Mouse (Mus musculus): ENCODE measurements around the gene Nbea. TPM values are rescaled to one million over a fixed set of nuclear protein-coding genes. Genes with fewer than 3 reads are reported as not detected.

The Nbea gene
- polyA plus RNA-seq, 1 experiment from 2014 or later, result 25.7 TPM

DNA sequence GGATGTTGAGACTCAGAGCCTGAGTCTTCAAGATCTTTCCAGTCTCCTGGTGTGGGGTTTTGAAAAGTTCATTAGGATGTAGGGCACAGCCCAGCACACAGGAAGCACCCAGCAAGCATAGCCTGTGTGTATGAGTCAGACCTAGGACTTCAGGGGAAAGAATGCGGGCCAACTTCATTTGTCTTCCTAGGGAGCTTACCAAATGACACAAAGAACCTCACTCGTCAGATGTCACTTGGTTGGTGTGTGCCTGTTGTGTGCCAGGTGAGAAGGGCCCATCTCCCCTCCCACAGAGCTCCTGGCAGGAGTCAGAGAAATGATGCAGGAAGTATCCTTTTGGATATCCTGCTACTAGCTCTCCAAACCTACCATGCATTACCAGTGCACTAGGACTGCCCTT lies 593.2 kb downstream of the Nbea start:
- Histone ChIP-seq H3K9me3 (ENCODE audit: control insufficient read depth, low read length) (no peaks in the 10 kb centered on the region), H3K36me3 (ENCODE audit: control insufficient read depth, insufficient read depth, low read length) (no peaks in the 10 kb centered on the region), H3K27ac (ENCODE audit: low read depth, low read length) (no peak overlapping the region), H3K4me3 (ENCODE audit: low read depth, low read length) (no peak overlapping the region), H3K9ac (ENCODE audit: low read length) (no peak overlapping the region), H3K27me3 (ENCODE audit: control insufficient read depth, insufficient read depth, low read length) (no peaks in the 10 kb centered on the region), H3K4me1 (ENCODE audit: control insufficient read depth, insufficient read depth, low read length) (peaks cover 24% of the 10 kb centered on the region), H3K4me2 (no peak overlapping the region)
- no peak for ATAC-seq (ENCODE audit: low FRiP score)
- 61% methylated on average over 2 of the region's 2 CpGs for WGBS
- no peak for DNase-seq (ENCODE audit: low spot score, missing footprints)

DNA sequence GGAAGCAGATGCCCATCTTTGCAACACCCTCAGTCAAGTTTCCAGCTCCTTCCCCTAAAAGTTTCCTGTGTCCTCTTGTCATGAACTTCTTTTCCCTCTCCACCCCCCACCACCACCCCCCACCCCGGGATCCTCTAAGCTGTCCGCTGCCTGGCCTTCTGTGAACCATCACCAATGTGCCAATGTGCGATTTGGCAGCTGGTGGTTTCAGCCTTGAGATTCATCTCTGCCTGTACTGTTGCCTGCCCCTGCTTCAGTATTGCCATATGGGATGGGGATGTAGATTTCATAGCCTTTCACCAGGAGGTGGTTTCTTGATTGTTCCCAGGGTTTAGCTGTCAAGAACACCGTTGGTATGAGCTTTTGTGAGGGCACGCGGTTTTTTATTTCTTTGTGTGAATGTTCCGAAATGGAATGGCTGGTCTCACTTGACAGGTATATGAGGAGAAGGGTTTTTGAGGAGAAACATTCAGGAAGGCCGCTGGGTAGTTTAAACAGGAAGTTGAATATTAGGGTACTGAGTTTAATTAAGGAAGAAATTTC lies 594.0 kb downstream of the Nbea start:
- Histone ChIP-seq H3K4me1 (ENCODE audit: control insufficient read depth, insufficient read depth, low read length) (peaks cover 24% of the 10 kb centered on the region), H3K36me3 (ENCODE audit: control insufficient read depth, insufficient read depth, low read length) (no peaks in the 10 kb centered on the region), H3K27ac (ENCODE audit: low read depth, low read length) (no peak overlapping the region), H3K4me2 (no peak overlapping the region), H3K9ac (ENCODE audit: low read length) (no peak overlapping the region), H3K27me3 (ENCODE audit: control insufficient read depth, insufficient read depth, low read length) (no peaks in the 10 kb centered on the region), H3K9me3 (ENCODE audit: control insufficient read depth, low read length) (no peaks in the 10 kb centered on the region), H3K4me3 (ENCODE audit: low read depth, low read length) (no peak overlapping the region)
- DNase-seq (ENCODE audit: low spot score, missing footprints) (no peak), ATAC-seq (ENCODE audit: low FRiP score) (no peak)
- WGBS, result 73% methylated on average over 8 of the region's 8 CpGs

DNA sequence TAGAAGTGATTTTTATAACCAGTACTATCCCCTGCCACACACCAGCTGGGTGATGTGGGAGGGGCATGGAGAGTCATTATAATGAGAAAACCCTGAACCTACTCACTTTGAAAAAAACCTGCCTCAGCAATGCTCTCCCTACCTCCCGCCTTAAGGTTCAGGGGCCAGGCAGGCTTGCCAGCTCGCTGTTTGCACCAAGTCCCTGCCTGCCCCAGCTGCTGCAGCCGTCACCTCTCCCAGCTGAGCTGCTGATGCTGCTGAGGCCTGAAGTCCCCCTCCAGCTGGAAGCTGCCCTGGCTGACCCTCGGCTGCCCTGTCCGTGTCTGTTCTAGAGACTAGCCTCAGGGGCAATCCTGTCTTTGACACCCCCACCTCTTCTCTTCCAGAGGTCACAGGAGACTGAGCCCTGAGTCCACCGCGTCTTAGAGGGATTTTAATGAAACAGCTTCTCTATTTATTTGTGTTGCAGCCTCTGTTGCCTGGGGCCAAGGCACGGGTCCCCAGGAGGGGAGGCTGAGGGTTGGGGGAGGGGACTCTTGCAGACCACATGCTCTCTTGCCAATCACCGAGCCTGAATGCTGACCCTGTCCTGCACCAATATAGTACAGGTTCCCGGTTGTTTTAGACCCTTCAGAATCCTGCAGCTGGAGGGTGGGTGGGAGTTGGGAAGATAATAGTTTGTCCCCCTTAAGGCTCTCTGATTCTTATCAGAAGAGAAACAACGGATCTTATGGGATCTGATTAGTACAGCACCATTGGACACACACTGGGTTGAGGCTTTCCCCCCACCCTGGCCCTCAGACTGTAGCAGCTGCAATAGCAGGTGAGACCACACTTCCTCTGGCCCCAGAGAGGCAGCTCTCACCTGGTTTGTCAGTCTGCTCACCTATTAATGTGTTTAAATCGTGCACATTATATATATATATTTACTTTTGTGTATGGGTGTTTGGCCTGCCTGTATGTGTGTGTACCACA lies 595.2 kb downstream of the Nbea start:
- Histone ChIP-seq H3K27ac (ENCODE audit: low read depth, low read length) (peak overlapping the region; percentile 54), H3K9me3 (ENCODE audit: control insufficient read depth, low read length) (no peaks in the 10 kb centered on the region), H3K27me3 (ENCODE audit: control insufficient read depth, insufficient read depth, low read length) (no peaks in the 10 kb centered on the region), H3K4me3 (ENCODE audit: low read depth, low read length) (no peak overlapping the region), H3K36me3 (ENCODE audit: control insufficient read depth, insufficient read depth, low read length) (no peaks in the 10 kb centered on the region), H3K4me1 (ENCODE audit: control insufficient read depth, insufficient read depth, low read length) (peaks cover 24% of the 10 kb centered on the region), H3K4me2 (peak overlapping the region; percentile 25), H3K9ac (ENCODE audit: low read length) (peak overlapping the region; percentile 49)
- 8% methylated on average over 12 of the region's 12 CpGs for WGBS
- DNase-seq (ENCODE audit: low spot score, missing footprints), result peak; percentile 94
- peak; percentile 94 for ATAC-seq (ENCODE audit: low FRiP score)

DNA sequence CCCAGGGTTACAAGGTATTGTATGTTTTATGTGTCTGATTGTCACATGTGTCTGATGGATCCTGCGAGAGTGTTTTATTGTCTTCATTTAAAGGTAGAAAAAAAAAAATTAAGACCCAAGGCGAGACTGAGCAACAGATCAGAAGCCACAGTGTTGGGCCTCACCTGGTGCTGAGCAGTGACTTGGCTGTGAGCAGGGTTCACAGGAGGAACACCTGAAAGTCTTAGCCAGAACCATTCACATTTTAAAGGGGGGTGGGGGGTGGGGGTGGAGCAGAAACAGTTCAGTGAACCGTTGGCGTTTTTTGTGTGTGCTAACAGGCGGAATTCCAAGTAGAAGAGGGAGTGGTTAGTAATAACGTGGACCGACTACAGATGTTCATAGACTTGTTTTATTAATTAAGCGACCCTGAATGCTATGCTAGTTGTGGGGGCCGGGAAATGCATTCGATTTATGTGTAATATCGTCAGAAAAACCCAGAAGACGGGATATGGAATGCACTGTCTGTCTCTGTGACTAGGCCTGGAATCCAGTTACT lies 596.0 kb downstream of the Nbea start:
- no peaks in the 10 kb centered on the region for H3K27me3 ChIP-seq (ENCODE audit: control insufficient read depth, insufficient read depth, low read length)
- peak overlapping the region; percentile 54; the same call in 1 of the 2 replicates for H3K27ac ChIP-seq (ENCODE audit: low read depth, low read length)
- H3K4me2 ChIP-seq, result peak overlapping the region; percentile 25; the same call in 1 of the 2 replicates
- peak overlapping the region; percentile 49 for H3K9ac ChIP-seq (ENCODE audit: low read length)
- no peaks in the 10 kb centered on the region for H3K36me3 ChIP-seq (ENCODE audit: control insufficient read depth, insufficient read depth, low read length)
- H3K4me1 ChIP-seq (ENCODE audit: control insufficient read depth, insufficient read depth, low read length), result peaks cover 24% of the 10 kb centered on the region
- 26% methylated on average over 12 of the region's 12 CpGs for WGBS
- no peak for DNase-seq (ENCODE audit: low spot score, missing footprints)
- H3K4me3 ChIP-seq (ENCODE audit: low read depth, low read length), result no peak overlapping the region
- no peak; the same call in 1 of the 2 replicates for ATAC-seq (ENCODE audit: low FRiP score)
- H3K9me3 ChIP-seq (ENCODE audit: control insufficient read depth, low read length), result no peaks in the 10 kb centered on the region

Measured in midbrain, embryonic 11.5 days (tissue).